Mouse (Mus musculus) layer of hippocampus, adult 18-20 months (tissue): ENCODE data around the gene Cpa3. TPM values are rescaled to one million over a fixed set of nuclear protein-coding genes. Genes with fewer than 3 reads are reported as not detected.

Source experiments
- DNase-seq, 2 experiments: peaks; one replicate each; pipeline ENCODE4 v3.0.0; 2022; ENCODE audit warnings: low spot score in 2 of 2
- long read RNA-seq: library from polyadenylated mRNA; stranded (forward); transcript quantifications from one replicate; pipeline ENCODE4 v2.0.0, GENCODE M21; 2021
- total RNA-seq, 2 experiments: library from RNA; stranded (reverse); gene quantifications; 2 replicates each; pipeline ENCODE4 v1.2.3; 2021

The Cpa3 gene
- total RNA-seq = not detected
- long read RNA-seq = 0 reads

DNA sequence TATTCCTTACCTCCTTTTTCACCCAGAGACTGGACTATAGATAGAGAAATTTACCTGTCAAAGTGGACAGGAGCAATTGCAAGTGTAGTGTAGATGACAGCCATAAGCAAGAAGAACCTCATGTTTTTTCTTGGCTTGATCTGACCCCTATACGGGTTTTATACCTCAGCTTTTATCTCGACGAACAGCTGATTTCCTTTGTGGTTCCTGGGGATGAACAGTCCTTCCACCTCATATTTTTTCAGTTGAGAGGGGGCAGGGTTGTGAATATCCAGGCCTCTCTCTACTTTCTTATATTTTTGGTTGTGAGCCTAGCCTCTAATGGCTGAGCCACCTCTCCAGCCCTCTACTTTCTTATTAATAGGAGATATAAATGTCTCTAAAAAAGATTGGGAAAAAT lies at the start of gene Cpa3:
Gene Cpa3, minus strand, starts transcription at position 132 of the 400 bp plus-strand sequence.
- DNase-seq = no peak

DNA sequence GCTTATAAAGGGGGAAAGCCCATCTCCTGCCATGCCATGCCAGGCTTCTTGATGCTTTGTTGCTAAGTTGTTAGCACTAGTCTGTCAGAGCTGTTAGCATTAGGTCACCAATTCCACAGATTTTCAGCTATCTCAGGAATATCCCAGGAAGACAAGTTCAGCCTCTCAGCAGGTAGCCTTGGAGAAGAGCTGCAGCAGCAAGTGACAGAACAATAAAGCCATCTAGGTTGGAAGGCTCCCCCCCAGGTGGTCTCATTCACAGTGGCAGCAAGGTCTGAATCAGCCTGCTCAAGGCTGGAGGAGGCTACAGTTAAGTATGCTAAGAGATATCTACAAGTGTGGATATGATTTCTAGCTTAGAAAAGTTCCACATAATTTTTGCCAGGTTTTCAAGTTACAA lies 49.4 kb upstream of the Cpa3 start:
- no peak for DNase-seq

DNA sequence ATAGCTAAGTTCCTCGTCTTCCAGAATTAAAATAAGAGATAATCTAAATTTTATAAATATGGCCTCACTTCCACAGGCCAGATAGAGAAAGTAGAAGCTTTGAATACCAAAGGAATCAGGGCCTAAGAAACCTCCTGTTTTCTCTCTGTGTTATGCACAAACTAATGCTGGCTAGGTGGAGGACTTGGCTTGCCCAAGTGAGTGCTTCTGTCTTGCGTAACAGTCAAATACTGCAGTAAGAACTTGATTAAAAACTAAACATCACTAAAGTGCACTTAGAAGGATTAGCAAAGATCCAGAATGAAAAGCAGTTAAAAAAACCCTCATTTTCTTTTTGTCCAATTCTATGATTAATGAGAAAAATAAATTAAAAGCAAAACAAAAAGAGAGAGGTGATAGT lies 46.8 kb upstream of the Cpa3 start:
- DNase-seq = no peak

DNA sequence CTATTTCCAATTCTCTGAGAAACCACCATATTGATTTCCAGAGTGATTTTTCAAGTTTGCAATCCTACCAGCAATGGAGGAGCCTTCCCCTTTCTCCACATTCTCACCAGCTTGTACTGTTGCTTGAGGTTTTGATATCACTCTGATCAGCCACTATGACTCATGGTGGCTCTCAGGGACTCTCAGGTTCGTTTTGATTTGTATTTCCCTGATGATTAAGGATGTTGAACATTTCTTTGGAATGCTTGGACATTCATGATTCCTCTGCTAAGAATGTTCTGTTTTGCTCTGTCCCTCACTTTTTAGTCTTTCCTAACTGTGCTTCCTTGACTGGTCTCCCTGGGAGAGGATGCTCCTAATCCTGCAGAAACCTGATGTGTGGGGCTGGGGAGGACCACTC lies 39.8 kb upstream of the Cpa3 start:
- DNase-seq = no peak

DNA sequence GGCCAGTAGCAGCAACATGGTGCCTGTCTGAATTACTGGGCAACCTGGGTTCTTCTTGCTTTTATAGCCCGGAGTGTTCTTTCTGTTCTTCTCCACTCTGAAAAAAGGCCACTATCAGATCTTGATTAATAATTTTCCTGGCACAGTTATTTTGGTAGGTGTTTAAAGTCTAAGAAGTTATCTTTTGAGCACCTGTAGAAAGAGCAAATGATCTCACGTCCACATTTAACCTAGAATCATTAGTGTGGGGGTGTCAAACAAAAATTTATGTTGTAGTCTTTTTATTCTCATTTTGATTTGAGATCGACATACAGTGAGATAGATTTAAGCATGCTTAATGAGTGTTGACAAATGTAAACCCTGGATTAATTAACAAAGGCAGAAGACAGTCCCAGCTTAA lies 33.7 kb upstream of the Cpa3 start, which contains the start of gene Cpb1:
Gene Cpb1, minus strand, starts transcription at position 101 of the 400 bp plus-strand sequence.
- no peak for DNase-seq

DNA sequence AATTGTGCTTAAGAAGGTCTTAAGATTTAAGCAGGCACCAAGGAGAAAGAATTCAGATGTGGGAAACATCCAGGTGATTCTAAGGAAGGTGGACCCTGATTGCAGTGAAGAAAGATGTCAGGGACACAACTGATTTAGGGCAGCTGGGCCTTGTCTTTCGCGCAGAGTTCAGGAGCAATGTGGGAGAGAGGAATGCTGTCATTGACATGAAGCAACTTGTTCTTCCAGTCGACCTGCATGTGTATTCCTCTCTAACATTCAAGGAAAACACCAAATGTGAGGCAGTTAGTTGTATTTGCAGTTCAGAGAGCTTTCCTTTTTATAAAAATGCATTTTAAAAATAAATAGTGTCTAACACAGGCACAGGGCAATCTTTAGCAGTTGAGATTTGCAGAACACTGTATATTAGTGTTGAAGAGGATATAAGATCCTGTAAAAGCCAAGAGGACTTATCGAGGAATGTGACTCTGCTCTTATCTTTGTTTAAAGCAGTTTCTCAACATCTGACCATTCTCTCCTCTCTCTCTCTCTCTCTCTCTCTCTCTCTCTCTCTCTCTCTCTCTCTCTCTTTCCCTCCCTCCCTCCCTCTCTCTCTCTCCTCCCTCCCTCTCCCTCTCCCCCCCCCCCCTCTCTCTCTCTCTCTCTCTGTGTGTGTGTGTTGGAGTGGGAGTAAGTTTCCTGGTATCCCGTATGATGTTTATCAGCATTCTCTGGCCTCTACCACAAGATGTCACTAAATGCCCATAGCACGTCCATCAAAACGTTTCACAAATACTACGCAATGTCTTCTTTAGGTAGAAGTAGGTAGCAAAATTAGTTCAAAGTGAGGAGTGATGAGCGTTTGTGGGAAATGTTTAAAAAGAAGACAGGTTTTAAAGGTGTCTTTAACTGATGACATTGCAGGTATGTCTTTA lies 12.8 kb upstream of the Cpa3 start:
- DNase-seq = no peak

DNA sequence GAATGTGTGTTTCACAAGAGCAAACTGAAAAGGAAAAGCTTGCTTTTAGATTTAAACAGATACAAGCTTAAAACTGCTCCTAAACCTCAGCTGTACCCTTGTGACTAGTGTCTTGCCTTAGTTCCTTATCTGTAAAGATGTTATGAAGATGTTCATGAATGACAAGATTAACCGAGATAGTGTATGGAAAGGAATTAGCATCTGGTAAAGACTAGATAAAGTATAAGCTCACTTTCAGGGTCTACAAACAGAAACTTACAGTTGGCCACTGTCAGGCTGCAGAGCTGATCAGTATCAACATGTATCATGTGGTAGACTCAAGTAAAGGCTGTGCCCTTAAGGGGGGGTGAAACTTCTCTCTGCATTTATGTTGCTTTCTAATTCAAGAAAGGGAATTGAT lies 1.9 kb upstream of the Cpa3 start:
- DNase-seq = no peak

DNA sequence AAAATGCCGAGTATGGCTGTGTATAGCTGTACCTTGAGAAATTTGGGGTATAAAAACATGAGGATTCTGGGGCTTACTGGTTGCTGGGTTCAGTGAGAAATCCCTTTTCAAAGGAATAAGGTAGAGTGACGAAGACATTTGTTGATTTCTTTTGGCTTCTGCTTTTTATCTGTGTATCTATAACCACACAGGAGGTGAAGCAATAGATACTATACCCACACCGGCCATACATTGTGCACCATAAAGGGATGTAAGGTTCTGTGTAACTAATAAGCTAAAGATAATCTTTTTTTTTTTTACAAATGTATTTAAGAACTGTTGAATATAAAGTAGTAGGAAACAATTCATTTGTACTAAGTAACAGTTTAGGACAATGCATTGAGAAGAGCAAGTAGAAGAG lies 2.2 kb downstream of the Cpa3 start:
- no peak for DNase-seq

DNA sequence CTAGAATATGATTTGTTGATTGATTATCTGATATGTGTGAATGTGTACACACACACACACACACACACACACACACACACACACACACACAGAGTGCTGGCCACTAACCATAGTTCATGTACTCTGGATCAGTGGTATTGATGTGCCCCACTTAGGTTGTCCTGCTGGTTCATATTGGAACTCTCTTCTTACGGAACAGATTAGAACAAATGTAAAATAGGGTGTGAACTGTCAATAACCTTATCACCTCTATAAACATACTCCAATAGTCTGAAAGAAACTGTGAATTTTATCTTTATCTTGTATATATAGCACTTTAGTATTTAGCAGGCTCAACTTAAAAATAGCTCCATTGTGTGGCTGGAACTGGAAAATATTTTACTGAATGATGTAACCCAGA lies 5.0 kb downstream of the Cpa3 start:
- no peak for DNase-seq

DNA sequence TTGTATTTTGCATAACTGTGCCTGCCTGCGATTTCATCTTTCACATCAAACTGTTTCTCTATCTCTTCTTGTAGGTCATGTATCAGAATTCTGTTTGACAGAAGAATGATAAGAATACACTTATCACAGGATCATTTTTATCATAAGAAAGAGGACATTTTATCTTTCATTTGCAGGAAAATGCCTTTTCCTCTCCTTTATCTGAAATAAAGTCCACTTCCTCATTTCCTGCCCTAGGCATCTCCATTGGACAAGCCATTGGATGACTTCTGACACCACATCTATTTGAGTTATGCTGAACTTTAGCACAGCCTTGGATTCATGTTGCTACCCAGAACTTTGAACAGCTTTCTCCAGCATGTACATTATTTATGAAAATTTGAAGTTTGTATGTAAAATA lies 13.0 kb downstream of the Cpa3 start:
- no peak for DNase-seq

DNA sequence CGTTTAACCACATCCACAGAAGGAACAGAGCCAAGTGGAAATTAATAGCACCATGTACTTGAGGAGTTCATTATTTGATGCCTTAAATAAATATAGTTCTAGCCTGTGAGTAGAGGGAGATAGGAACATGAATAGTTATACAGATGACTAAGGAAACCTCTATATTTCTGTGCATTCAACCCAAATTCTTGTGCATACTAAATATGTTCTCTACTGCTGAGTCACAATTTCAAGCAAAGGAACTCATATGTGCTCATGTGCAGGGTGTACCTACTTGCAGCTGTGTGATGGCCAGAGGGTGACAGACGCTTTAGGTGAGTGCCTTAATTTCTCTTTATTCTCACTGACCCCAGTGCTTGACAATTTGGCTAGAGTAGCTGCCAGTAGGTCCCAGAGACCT lies 16.6 kb downstream of the Cpa3 start:
- no peak for DNase-seq

DNA sequence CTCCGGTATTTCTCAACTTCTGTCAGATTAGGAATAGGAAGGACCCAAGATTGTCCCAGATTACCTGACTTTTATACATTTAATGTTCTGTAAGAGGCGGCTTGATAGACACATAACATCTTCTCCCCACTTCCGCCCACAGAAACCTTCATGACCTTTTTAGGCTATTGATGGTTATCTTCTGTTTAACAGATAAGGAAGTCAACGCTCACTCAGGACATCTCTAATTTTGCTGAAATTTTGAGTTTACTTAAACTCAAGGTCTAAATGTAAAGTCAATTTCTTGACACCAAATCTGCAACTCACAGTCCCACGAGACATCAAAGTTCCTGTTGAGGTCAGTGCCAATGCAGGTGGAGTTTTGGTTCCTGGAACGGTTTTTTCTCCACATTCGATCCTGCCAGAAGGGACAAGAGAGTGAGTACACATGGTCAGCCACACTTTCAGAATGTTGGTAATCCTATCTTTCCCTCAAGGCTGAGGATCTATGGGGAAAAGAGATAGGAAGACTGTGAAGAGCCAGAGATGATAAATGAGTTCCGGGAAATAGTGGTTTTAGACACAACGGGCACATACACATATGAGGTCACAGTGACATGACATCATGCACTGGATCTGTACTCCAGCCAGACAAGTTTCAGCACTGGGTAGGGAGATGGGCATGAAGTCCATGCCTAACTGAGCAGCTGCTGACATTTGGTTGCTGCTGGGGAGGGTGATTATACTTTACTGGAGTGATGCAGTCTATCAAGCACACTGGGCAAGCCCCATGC lies 18.9 kb downstream of the Cpa3 start:
- DNase-seq = no peak

DNA sequence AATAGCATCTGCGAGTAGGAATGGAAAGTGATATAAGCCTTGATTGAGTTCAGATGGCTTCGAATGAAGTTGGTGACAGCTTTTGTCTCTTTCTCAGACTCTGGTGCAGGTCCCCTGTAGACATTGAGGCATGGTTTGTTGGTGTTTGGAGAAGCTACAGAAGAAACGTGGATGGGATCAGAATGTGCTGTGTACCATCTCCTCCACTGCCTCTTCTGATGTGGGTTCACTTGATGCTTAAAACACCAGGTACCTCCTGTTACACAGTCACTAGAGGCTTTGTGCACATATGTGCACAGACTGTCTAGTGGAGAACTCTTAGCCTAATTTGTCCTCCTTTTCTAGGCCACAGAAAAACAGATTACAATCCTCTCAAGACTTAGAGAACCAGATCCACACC lies 19.8 kb downstream of the Cpa3 start:
- no peak for DNase-seq

DNA sequence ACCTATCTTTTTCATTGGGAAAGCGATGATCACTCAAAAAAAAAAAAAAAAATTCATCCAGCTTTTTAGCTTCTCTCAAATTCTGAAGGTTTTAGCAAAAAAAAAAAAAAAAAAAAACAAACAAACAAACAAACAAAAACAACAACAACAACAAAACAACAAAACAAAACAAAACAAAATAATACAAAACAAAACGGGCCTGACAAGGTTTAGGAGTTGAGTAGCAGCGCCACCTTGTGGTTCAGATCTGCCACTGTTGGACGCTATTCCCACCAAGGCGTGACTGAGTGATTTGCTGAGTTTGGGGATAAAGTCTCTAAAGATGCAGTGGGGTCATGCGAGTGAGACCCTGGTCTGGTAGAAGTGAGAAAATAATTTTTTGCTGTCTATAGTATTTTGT lies 43.1 kb downstream of the Cpa3 start:
- peak in 1 of 2 experiments; percentile 72 for DNase-seq

DNA sequence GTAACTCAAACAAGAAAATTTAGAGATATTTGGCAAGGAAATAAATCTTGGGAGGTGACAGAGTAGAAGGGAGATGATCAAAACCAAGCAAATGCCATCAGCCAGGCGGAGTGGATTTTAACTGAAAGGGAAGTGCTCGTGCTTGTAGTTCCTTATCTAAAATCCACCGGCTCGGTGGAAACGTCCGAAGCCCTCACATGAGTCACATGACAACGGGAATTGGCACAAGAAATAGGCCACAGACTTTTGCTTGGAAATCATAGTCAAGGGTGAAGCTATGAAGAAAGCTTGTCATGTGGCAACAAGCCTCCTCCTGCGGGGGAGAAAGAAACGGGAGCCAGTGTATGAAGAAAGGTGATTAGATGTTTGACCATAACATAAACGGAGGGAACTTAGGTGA lies 44.1 kb downstream of the Cpa3 start:
- DNase-seq = no peak

DNA sequence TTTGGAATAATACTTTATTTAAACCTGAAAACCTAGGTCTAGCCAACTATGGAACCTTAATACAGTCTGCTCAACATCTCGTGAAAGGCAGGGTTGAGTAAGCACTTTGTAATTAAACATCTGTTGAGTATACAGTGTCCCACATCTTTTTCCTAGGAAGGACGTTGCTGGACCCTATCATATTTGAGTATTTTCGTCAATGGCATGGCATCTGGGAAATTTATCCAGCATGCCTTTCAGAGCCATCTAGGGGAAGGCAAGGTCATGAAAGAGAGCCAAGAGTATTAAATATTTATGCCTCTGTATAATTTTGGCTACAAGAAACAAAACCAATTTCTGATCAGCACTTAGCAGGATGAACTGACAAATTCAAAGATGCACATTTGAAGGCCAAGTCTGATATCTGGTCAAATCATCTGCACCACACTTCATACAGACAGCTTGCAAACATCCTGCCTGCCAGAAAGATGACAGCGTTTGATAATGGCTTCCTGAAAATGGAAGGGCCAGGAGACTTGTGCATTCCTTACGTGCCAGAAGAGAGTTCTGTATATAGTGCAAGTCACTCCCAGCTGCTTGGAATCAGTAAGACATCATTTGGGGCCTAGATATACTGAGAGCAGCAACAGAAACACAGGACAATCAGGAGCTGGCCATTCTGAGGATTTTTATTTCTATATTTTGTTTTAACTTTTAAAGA lies 52.9 kb downstream of the Cpa3 start:
- DNase-seq = no peak

DNA sequence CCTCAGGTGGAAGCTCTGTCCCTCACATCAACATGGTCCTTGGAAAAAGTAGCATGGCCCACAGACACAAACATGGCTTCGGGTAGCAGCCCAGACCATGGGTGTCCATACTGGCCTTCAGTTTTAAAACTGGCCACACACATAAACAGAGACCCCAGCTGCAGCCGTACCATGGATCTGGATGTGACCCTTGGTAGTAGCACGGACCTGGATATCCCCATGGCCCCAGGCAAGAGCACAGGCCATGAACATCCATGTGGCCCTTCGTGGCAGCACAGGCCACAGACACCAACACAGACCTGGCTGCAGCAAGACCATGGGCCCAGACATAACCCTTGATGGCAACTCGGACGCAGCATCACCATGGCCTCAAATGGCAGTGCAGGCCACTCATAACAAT lies 69.6 kb downstream of the Cpa3 start:
- DNase-seq = no peak

DNA sequence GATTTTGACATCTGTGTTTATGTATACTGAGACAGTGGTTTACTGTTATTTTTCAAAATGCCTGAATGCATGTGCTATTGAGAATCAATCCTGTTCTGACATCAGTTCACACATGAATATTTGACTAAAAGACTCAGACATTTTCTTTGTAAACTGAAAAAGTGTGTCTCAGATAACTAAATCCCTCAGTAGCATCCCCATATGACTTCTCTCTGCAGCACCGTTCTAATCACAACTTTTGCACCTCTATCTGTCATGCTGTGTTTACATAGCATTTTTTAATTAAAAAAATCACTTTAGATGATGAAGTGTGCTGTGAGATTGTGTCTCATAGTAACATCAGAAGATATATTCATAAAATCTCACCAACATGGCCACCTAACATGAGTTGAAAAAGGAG lies 74.5 kb downstream of the Cpa3 start:
- no peak for DNase-seq
